Mouse (Mus musculus) left cerebral cortex, postnatal 10 days (tissue): Measurements from ENCODE around the gene Syngr3. TPM values are rescaled to one million over a fixed set of nuclear protein-coding genes. Genes with fewer than 3 reads are reported as not detected.
A peak's percentile ranks its signal among the peaks of the same experiment; 100 is the strongest.
"Not testable (repeated sequence)": the region's sequence is repeated elsewhere in the genome, so short reads cannot be mapped to it uniquely, and the experiment has no call there.

ENCODE experiments used
- DNase-seq, 2 experiments: peaks; one replicate each; pipeline ENCODE4 v3.0.0; 2021 to 2022; ENCODE audit warnings: low spot score in 2 of 2, mixed read lengths in 1 of 2; ENCODE audit errors: extremely low spot score in 1 of 2
- intact Hi-C: fragments of 180-260 bp; cut with DNase I; formaldehyde crosslinking; loops from one replicate; pipeline ENCODE4 v1.15.1; 2025
- total RNA-seq, 2 experiments: library from RNA; stranded (reverse); gene quantifications; 2 replicates each; pipeline ENCODE4 v1.2.3; 2021

Syngr3 gene
- total RNA-seq, 2 experiments from 2014 or later, result 248 to 254 TPM

DNA sequence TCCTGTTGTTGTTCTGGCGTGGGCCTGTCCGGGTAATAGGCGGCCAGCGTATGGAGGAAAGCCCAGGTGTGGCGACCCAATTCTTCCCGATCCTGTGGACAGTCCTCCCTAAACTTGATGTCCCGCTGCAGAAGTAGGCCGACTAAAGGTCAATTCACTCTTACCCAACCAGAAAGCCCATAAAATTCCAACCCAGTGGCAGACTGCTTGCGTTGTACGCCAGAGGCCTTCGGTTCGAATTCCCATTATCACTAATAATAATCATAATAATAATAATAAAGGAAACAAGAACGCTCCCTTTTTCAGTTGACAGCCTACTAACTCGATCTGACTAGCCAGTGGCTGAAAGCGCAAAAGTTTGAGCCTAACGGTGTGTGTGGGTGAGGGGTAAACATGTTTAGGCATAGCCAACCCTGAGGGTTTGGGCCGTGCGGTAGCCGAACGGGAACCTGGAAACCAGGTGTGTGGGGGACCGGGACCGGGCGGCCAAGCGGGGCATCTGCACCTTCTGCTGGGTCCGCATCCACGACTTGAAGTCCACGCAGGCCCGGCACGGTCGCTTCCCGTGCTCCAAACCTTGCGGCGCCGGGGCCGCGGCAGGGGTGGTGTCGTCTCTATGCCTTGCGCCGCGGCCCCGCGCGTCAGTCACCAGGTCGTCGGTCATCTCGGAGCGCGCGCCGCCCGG, 5.7 kb upstream of the Syngr3 start:
- intact Hi-C loops, result no loop called here
- DNase-seq, result no peak

DNA sequence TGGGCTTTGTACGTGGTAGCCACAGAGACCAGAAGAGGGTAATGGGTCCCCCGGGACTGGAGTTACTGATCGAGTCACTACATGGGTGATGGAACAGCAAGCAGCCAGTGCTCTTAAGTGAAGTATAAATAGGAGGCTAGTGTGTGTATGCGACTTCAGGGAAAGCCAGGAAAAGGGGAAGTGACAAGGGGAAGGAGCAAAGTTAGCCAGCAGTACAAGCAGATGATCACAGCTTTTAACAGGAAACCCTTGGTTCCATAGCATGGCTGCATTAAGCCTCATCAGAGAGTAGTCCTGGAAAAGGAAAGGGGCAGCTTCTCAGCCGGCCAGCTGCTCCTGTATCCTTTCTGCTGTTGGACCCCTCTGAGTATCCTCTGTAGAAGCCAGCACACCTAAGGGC, 2.6 kb upstream of the Syngr3 start:
- intact Hi-C loops, result no loop called here
- no peak for DNase-seq

- intact Hi-C loops, result no loop called here
- DNase-seq, result no peak
Measured at GRCm38 (mm10) chr17:24687599-24687998, 2.2 kb downstream of the Syngr3 start.

DNA sequence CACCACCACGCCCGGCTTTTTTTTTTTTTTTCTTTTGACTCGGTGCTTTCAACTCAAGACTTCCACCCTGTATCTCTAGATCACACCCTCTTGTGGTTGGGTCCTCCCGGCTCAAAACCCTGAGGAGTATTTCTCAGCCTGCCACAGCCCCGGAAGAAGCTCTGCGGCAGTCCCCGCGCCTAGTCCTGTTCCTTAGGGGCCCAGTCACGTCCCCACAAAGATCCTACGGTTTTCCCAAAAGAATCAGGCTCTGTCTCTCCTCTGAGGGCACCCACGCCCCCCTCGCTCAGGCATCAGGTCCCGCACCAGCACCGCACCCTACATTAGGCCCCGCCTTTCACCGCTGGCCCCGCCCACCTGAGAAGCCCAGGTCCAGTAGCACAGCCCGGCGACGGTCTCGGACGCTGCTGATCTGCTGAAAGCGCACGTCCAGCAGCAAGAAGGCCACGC, 2.6 kb downstream of the Syngr3 start:
- DNase-seq, result peak in 1 of 2 experiments; percentile 71
- intact Hi-C loops, result no loop called here

DNA sequence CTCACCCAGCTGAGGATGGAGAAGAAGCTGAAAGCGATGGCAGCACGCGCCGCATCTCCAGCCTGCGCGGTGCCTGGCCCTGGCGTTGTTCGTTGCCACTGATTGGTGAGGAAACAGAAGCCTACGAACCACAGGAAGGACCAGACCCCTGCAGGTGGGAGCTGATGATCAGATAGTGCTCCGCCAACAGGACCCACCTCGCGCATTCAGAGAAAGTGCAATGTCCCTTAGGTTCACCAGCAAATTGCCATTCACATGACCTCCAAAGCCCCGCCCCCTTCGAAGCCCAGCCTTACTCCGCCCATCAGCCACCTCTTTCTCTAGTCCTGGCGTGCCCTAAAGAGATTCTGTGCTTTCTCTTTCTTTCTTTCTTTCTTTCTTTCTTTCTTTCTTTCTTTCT, 3.2 kb downstream of the Syngr3 start:
- intact Hi-C loops, result no loop called here

GRCm38 (mm10) chr17:24677500-24678080, 12.2 kb downstream of the Syngr3 start:
- DNase-seq, result no peak
- intact Hi-C loops, result no loop called here

More for the DNA sequence above, 3.2 kb downstream of the Syngr3 start:
- DNase-seq, result no peak

- intact Hi-C loops, result no loop called here
Measured at GRCm38 (mm10) chr17:24676877-24677276, 12.9 kb downstream of the Syngr3 start.

GRCm38 (mm10) chr17:24676187-24676586, 13.6 kb downstream of the Syngr3 start:
- intact Hi-C loops, result no loop called here
- peak in 1 of 2 experiments; percentile 79 for DNase-seq

More at GRCm38 (mm10) chr17:24676877-24677276, 12.9 kb downstream of the Syngr3 start:
- no peak for DNase-seq

DNA sequence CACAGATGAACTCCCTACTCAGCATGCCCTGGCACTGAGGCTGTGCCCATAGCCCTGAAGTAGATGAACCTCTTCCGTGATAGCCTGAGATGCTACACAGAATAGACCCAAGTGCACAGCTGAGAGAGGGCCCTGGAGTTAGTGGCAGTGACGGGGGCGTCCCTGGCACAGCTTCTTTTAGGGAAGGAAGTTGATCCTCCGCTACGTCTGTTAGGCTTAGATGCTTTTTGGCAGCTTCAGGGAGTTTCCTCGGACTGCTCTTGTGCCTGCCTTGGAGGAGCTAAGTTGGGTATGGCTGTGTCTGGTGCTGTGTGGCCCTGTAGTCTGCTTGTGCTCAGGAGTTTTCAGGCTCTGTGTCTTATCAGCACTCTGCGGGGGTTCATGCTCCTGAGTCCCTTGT, 15.5 kb downstream of the Syngr3 start:
- no peak for DNase-seq
- intact Hi-C loops, result no loop called here

GRCm38 (mm10) chr17:24672141-24672540, 17.6 kb downstream of the Syngr3 start:
- peak in 1 of 2 experiments; percentile 73 for DNase-seq
- intact Hi-C loops, result no loop called here

- no peak for DNase-seq
- intact Hi-C loops, result no loop called here
Measured at GRCm38 (mm10) chr17:24671346-24671745, 18.4 kb downstream of the Syngr3 start.

DNA sequence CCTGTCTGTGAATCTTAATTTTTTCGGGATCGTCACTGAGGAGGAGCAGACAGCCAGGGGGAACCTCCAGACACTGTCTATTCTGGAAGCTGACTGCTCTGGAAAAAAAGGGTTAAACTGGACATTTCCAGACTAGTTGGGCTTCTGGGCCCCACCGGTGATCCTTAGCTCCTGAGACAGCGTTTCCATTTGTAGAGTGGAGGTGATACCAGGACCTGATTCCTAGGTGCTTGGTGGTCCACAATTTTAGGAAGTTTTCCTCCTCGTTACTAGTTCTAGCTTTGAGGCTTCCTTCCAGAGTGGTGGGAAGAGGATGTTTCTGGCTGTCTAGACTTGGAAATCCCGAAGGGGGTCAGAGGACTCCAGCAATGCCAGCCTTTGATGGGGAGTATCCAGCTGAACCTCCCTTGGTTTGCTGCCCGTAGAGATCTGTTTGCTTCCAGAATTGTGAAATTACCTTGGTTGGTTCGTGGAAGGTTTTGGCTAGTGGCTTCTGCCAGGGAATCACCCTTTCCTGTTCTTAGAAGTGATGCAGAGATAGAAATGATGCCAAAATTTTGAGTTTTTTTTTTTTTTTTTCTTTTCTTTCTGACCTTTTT, 19.4 kb downstream of the Syngr3 start:
- intact Hi-C loops, result no loop called here

GRCm38 (mm10) chr17:24669545-24670245, 20.1 kb downstream of the Syngr3 start, which contains the start of gene Zfp598:
Gene Zfp598, plus strand, starts transcription at chr17:24669687.
- intact Hi-C loops, result no loop called here
- DNase-seq, result peak; percentile 91 to 97

More for the DNA sequence above, 19.4 kb downstream of the Syngr3 start:
- DNase-seq, result no peak

- intact Hi-C loops, DNase-seq: not testable (repeated sequence)
Measured at GRCm38 (mm10) chr17:24669214-24669544, 20.6 kb downstream of the Syngr3 start.

DNA sequence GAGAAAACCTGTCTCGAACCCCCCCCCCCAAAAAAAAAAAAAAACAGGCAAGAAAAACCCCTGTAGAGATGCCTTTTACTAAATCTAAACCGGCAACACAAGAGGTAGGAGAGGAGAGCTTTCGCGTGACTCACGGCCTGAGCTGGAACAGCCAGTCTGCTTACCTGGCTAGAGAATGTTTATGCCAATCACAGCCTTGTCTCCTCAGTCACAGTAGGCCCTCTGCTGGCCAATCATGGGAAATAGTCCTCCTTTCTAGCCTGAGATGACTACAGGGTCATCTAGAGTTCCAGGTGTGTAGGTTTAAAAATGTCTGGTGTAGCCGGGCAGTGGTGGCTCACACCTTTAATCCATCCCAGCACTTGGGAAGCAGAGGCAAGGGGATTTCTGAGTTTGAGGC, 22.3 kb downstream of the Syngr3 start:
- peak in 1 of 2 experiments; percentile 60 for DNase-seq
- intact Hi-C loops, result no loop called here

DNA sequence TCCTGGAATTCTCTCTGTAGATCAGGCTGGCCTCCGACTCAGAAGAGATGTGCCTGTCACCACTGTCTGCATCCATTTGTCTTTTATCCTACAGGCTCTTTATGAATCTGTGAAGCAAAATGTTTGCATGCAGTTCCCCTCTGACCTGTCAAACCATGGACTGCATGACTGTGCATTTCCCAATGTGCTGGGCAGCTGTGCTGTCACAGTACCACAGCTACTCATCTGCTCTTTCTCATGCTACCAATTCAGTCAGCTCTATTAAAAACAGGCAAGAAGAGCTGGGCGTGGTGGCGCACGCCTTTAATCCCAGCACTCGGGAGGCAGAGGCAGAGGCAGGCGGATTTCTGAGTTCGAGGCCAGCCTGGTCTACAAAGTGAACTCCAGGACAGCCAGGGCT, 22.7 kb downstream of the Syngr3 start:
- DNase-seq, intact Hi-C loops: not testable (repeated sequence)

DNA sequence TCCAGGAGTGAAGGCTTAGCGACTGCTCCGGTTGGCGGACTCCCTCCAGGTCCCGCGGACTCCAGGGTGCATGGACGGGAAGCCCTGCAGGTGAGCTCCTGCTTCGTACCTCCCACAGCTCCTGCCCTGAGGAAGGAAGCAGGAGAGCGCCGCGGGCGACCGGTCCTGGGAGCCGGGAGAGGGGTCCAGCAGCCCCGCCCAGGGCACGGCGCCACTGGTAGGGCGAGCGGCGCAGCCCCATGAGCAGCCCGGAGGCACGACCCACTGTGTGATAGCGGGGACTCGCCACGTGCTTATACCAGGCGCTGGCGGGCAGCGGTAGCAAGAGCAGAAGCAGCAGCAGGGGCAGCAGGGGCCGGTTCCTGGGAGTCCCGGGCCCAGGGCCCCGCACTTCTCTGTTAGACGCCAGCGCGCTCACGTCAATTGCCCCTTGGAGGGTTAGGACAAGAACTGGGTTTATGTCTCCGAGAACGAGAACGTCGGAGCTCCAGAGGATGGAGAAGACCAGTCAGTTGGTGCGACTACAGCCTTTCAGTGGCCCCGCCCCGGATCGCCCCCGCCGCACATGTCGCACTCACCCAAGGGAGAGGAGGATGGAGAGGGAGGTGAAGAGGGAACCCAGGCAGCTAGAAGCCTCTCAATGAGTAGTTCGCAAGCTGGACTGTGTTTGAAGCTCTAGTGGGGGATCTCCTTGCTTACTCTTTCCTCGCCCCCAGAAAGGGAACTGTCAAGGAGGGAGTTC, 31.6 kb downstream of the Syngr3 start, which contains the start of gene Npw:
Gene Npw, minus strand, starts transcription at position 441 of the 742 bp plus-strand sequence.
- no peak for DNase-seq
- intact Hi-C loops, result no loop called here

DNA sequence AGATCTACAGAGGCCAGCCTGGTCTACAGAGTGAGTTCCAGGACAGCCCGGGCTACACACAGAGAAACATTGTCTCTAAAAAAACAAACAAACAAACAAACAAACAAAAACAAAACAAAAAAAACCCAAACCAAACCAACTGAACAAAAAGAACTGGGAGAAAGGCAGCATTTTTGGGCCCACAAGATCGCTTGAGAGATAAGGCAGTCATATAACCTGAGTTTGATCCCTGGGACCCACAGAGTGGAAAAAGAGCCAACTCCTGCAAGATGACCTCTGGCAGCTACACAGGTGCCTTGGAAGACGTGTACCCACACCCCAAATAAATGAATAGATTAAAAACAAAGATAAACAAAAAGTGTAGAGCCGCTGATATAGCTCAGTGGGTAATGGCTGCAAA, 34.8 kb downstream of the Syngr3 start:
- intact Hi-C loops, result no loop called here
- no peak for DNase-seq
